Mouse (Mus musculus) ES-E14 (cell line): ENCODE measurements at regions not wholly inside any gene's neighbourhood (a gene's known extent, or its start where the extent isn't known, plus 50 kb on each side); places are given as distances from the start of the nearest gene placed in this dataset.

ENCODE experiments used
- MAFK ChIP-seq: IDR thresholded peaks from 2 replicates; pipeline ENCODE4 v1.6.1; 2014; ENCODE audit warnings: mild to moderate bottlenecking, low read depth, low read length, inconsistent platforms; ENCODE audit not compliant: insufficient read depth
- ZC3H11A ChIP-seq: IDR thresholded peaks from 2 replicates; pipeline ENCODE4 v1.6.1; 2012; ENCODE audit warnings: low read depth, mild to moderate bottlenecking, inconsistent platforms, low read length, borderline replicate concordance

DNA sequence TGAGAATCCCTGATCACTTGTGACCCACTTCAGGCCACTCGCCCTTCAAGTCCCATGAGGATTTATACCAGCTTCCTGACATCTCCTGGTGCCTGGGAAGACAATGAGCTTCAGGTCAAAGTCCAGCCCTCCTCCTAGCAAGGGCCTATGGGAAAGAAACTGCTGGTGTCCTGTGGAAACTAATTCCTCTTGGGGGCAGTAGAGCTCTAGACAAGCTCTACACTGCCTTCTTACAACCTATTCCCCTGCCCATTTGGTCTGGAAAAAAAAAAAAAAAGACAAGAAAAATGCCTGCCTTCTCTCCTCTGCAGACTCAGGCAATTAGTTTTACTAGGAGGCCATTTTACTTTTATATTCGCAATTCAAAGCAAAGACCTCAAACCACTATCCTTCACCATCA is 132.6 kb upstream of the Olfr1324 start:
- TF ChIP-seq ZC3H11A (no peak), MAFK (no peak)
